Mouse (Mus musculus): ENCODE measurements at regions not wholly inside any gene's neighbourhood (a gene's known extent, or its start where the extent isn't known, plus 50 kb on each side); places are given as distances from the start of the nearest gene placed in this dataset.

DNA sequence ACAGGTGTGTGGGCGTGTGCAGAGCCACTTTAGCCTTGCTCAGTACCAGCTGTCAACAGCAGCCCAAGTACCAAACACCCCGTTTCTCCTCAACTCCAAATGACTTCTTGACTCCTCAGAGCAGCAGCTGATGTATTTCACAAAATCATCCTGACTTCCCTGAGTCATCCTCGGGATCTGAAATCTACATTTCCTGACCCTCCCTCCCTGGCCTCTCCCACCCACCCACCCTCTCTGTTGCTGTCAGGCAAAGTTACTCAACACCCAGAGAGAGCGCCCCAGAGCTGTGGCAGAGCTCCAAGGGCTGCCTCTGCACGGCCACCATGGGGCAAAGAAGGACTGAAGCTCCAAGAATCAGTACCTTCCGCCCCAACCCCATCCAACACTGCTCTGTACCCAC lies 83.5 kb upstream of the Cyp1b1 start:
- no peak for DNase-seq (ENCODE audit: low spot score)

DNA sequence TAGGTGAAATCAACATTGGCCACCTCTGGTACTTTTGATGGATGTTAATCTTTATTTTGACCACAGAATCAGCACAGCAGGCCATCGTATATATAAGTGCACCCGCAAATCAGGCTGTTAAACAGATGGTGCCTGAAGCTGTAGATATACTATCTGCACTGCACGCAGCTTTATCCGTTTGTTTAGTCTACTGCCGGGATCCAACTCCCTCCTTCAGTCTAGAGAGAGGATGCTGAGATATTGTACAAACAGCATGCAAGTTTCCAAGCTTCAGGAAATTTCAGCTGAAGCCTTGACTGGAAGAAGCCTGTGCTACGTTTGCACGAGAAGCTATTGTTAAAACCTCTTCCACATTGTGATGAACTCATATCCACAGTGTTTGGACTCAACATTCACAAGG lies 75.3 kb upstream of the Cyp1b1 start:
- no peak for DNase-seq (ENCODE audit: low spot score)

DNA sequence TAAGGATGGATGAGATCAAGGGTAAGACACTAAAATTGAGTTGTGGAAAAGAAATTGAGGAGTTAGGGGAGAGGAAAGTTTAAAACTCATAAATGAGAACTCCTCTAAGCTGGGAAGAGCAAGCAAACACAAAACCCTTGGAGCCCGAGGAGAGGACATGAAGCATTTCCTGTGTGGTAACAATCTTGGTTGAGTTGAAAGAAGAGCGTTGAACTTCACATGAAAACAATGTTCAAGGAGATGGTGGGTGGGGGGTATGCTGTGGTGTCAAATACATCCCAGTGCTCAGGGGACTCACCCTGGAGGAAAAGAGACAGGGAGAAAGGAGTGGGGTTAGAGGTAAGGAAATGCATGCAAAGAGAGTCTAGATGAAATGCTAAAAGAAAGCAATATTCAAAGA lies 72.3 kb upstream of the Cyp1b1 start:
- no peak for DNase-seq (ENCODE audit: low spot score)

DNA sequence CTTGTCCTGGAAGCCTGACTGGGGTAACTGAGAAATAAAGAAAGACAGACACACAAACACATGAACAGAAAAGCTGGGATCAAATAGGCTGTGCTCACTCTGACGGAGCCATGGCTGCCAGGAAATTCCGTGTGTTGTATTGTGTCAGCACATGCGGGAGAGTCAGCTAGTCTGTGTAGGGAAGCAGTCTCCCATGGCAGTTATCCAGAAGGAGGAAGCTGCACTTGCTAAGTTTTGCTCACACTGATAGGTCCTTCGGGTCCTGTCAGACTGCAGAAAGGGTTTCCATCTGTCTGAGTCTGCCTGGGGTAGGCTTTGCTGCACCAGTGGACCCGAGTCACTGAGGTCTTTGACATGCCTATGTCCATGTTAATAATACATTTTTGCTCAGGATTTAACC lies 71.8 kb upstream of the Cyp1b1 start:
- peak; percentile 26 for DNase-seq (ENCODE audit: low spot score)

DNA sequence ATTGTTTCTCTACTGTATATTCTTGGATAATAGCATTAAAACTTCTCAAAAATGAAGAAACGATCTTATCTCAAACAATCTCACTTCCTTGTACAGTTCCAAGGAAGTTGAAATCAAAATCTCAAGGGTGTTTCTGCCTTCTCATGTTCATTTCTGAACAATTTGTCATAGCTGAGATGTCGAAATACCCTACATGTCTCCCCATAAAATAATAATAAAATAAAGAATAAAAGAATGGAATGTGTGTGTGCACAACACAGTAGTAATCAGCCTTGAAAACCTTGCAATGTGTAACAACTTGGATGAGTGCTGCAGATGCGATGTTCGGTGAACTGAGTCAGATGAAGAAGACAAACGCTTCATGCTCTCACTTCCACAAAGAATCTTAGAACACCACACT lies 71.4 kb upstream of the Cyp1b1 start:
- DNase-seq (ENCODE audit: low spot score): no peak

DNA sequence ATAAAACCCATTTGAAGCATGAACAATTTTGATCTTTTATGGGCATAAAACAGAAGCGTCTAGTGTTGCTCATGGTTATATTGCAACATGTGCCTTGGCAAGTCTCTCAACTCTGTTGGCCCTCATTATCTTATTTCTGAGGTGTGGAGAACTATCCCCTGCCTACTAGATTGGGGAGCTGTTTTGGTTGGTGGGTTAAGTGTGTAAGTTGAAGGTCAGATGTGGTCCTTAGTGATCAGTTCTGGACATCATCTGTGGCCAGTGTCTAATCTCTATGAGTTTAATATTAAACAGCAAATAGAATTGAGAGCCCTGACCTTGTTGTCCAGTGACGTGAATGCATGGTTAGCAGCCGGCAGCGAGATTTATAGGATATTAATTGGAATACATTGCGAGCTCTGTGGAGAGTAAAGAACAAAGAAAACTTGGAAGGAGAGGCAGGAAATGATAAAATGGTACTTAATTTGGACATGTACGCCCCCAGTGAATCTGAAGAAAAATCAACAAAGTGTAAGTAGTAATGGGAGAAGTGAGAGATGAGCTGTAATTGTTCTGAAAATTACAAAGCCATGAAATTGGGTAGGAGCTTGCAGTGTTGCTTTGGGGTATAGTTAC lies 69.5 kb upstream of the Cyp1b1 start:
- DNase-seq (ENCODE audit: low spot score): no peak

DNA sequence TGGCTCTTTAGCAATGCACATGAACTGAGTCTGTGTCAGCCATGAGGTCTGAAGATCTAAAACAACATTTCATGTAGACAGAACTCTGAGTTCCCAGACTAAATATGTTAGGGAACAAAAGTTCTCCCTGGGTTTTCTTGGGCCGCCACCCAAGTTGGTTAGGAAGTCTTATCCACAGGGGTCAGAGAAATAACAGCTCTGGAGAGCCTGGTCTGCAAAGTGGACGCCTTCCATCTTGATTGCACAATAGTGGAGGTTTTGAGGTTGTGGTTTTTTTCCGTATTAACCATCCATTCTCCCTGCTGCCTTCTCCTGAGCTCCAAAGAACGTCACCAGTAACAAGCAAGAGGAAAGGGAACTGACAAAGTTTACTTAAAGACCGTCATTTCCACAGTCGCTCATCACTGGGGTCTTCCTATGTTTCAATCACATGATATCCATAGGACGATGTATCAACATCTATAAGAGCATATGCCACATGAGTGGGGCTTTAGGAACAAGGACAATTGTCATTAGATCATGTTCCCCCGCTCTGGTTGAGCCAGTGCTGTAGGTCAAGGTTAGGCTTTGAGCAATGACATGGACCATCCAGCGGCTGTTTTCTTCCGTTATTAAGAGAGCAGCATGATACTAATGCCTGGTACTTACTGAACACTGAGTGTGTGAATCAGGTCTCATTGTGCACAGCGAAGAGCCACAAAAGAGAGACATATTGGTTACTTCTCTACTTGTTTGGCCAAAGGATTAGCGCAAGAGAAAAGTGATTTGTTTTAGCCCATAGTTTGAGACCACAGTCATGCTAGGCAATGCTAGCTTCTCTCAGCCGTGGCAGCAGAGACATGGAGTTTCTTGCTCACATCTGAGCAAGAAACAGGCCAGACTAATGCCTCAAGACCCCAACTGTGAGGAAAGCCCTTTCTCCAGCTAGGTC lies 67.1 kb upstream of the Cyp1b1 start:
- peak; percentile 81 for DNase-seq (ENCODE audit: low spot score)

DNA sequence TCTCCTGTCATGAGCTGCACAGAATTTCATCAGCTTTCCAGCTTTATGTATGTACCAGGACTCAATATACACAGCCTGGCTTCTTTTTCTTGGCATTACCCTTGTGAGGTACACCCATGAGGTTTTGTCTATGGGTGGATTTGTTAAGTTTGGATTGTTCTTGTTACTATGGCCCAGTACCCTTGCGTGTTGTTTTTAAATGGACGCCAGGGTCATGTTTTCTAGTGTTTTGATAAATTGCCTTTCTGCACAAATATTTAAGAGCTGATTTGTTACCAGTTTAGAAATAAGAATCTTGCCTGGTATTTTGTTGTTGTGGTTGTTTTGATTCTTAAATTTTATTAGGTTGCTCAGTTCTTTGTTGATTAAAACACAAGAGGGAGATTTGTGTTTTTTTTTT lies 66.4 kb upstream of the Cyp1b1 start:
- DNase-seq (ENCODE audit: low spot score): no peak

DNA sequence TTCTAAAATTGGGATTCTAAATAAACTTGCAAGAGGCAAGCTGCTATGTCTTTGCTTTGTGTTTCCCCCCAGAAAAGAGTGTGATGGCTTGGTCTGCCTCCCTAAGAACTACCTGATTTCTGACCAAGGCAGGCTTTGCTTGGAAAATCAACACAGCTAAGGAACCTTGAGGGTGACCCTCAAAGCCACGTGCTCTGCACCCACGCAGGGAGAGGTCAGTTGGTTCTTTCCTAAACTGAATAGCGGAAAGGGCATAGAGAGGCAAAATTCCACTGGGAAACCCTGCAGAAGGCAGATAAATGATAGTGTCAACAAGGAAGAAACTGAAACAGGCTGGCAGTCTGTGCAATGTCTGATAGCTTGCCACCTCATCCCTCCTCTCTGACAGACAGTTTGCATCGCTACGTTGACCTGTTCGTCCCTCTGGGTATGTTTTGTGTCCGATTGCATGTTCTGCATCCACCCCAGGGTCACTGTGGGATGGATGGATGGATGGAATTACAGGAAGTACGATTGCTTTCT lies 63.1 kb upstream of the Cyp1b1 start:
- no peak for DNase-seq (ENCODE audit: low spot score)

DNA sequence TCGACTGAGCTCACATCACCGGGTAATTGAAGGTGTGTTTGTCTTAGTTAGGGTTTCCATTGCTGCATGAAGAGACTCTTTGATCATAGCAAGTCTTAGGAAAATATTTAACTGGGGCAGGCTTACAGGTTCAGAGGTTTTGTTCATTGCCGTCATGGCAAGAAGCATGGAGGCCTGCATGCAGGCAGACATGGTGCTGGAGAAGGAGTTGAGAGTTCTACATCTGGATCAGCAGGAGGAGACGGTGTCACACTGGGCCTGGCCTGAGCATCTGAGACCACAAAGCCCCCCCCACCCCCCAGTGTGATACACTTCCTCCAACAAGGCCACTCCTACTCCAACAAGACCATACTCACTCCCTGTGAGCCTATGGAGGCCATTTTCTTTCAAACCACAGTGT lies 61.3 kb upstream of the Cyp1b1 start:
- no peak for DNase-seq (ENCODE audit: low spot score)

DNA sequence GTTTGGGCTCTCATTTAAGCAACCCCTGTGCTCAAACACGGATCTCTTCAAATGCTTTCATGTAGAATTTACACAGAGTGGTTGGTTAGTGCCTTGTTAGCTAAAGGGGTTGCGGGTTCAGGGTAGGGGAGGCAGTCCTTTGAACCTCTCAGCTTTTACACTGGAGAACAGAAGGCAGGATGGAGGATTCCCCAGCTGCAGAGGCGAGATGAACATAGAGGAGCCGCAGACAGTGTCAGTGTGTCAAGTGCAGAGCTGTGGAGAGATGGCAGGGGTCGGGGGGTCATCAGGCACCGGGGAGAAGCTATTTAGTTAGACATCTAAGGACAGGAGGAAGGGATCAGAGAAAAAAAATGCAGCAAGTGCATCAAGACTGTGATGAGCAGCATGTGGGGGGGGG lies 60.4 kb upstream of the Cyp1b1 start:
- no peak for DNase-seq (ENCODE audit: low spot score)

DNA sequence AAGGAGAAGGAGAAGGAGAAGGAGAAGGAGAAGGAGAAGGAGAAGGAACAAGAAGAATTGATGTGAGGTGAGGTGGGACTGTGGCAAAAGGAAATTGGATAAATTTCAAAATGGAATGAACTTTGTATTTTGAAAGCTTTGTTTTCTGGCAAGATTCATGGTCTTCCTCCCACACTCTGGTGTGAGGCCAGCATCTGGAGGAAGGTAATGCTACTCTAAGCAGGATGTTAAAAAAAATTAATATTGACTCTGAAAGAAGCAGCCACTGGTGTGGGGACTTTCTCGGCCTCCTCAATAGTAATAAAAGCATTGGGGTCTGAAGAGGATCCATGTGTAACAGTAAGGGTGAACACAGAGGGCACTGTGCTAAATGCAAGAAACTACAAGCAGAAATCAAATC lies 59.4 kb upstream of the Cyp1b1 start:
- no peak for DNase-seq (ENCODE audit: low spot score)

DNA sequence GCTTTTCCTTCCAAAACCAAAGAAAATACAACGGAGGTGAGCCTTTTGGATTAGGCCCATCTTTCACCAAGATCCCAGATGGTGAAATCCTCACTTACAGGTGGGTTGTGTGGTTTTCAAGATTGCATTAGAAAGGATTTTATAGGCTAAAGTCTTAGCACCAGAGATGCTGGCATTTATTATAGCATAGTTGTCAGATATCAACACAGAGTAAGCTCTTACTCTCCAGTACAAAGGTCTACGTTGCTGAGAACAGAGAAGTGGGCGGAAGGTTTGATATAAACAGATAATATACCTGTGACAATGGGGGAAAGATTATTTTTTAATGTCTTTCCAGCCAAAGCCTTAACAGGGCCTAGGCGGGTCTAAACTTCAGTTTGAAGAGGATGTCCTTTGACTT lies 57.4 kb upstream of the Cyp1b1 start:
- DNase-seq (ENCODE audit: low spot score): no peak

DNA sequence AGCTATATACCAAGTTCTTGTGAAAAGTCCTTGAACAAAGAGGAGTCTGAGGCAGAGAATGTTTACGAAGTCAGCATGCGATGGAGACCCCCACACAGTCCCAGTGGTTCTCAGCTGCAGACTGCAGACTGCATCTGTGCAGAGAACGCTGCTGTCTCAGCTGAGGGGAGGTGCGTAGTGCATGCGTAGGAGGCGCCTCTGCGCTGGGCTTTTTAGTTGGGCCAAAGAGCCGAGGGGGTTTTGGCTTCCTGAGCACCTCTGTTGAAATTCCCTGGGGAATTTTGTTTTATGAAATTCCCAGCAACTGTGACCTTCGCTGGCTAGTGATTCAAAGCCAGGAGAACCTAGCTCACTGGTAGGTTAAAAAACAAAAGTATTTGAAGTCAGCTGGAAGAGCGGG lies 56.9 kb upstream of the Cyp1b1 start:
- DNase-seq (ENCODE audit: low spot score): no peak

DNA sequence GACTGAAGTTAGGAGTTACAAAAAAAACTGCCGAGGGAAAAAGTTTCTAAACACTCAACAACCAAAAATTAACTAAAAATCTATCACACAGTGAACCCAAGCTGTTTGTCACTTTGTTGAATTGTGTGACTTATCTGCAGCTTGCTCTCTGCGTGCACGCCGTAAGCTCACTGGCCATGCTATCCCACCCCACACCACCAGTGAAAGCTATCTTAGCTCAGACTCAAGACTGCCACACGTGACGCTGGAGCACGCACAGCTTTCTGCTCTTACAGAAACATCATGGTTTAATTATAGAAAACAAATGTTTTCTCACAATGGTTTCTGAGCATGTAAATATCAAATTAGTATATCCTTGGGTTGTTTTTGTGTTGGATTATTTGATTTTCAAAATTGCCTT lies 56.0 kb upstream of the Cyp1b1 start:
- DNase-seq (ENCODE audit: low spot score): no peak

DNA sequence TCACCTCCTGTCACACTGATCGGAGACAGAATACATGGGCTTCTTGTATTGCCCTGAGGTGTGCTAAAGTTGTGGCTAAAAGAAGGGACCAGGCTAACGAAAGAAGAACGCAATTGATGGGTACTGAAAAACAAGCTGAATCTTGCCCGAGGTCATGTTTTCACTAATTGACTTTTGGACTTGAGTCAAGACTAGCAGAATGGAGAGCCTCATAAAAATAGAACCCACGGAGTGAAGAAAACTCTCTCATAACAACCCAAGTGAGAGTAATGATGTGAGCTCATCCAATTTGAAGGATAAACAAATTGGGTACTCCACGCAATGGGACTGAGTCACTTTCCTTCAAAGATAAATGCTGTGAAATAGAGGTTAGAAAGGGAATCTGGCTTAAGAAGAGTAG lies 55.0 kb upstream of the Cyp1b1 start:
- DNase-seq (ENCODE audit: low spot score): no peak

DNA sequence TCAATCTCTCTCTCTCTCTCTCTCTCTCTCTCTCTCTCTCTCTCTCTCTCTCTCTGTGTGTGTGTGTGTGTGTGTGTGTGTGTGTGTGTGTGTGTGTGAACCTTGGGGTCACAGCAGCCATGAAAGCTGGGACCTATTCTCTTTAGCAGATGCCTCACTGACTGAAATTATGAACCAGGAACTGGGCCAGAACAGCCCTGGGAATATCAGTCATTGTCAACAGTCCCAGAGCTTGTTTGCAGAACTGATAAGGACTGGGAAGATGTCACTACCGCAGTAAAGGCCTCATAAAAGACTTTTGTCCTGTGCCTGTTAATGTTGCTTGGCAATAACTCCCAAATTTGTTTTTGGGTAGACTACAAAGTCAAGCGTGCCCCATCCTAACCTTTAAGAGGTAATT lies 53.2 kb upstream of the Cyp1b1 start:
- DNase-seq (ENCODE audit: low spot score): no peak

DNA sequence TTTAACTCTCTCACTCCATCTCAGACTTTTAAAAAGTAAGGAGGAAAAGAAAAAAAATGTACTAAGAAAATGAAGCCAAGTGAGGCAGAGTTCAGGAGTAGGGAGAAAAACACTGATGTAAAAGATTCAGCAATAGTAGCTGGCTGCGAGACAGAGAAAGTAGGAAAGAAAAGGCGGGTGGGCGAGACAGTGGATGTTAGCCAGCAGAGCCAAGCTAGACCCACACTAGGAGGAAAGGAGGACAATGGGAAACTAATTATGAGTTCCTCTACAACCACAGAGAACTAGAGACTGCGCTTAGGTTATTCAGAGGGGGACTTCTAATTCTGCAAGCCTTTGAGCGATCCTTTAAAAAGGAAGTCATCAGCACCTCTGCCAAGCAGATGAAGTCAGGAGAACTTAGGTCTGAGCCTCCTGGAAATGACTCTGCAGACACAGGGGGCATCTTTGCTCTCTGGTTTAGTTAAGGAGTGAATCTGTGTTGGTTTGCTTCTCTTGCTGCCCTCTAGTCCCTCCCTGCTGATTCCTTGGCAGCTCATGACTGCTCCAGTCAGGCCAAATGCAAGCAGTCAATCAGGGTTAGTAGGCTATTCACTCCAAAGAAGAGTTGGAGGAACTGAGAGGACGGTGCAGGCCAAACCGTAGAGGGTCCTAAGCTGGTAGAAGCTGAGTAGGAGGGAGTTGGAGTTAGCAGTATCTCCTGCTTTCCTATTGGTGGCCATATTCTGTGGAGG lies 50.4 kb upstream of the Cyp1b1 start:
- DNase-seq (ENCODE audit: low spot score): no peak
